Mouse (Mus musculus) spleen, postnatal 14 days (tissue): ENCODE data around the gene Ppp1r13b.

ENCODE experiments used
- DNase-seq, 2 experiments: peaks; one replicate each; pipeline ENCODE4 v3.0.0; 2021 to 2022; ENCODE audit warnings: low spot score in 2 of 2

The Ppp1r13b gene

GRCm38 (mm10) chr12:111794102-111794501, 113.8 kb downstream of the Ppp1r13b start:
- no peak for DNase-seq

DNA sequence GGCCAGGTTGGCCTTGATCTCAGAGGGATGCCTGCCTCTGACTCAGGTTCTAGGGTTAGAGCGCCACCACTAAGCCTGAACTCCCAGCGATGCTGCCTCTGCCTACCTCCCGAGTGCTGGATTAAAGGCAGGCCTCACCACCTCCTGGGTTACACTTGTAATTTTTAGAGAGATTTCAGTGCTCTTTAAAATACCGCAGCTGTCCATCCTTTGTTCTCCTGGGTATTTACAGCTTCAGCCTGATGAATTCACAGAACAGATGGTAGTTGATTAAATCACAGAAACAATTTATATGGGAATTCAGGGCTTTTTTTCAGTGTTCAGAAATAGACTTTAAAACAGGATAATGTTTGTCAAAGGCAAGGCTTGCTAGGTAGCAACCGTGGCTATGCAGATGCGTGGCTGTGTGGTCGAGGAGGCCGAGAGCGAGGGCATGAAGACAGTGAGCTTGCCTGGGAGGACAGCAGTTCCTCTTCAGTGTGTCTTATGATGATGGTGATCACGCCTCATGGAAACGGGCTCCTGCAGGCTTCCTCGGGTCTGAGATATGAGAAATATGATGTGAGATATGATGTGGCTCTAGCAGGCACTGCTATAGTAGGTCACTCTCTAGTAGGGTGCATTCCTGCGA, 116.3 kb downstream of the Ppp1r13b start:
- no peak for DNase-seq

DNA sequence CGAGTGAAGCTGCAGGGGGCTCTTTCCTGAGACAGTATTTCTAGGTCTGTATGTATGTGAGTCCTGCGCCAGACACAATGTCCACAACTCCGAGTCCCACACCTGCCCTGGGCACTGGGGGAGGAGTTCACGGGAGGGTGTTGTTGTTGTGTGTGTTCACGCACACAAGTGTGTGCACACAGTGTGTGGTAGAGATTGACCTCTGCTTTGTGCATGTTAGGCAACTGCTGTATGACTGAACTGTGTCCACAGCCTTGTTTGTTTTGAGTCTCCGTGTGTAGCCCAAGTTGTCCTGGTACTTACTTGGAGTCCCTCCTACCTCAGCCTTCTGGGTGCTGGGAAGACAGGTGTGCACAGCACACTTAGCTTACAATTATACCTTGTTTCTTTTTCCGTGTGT, 117.3 kb downstream of the Ppp1r13b start:
- no peak for DNase-seq

DNA sequence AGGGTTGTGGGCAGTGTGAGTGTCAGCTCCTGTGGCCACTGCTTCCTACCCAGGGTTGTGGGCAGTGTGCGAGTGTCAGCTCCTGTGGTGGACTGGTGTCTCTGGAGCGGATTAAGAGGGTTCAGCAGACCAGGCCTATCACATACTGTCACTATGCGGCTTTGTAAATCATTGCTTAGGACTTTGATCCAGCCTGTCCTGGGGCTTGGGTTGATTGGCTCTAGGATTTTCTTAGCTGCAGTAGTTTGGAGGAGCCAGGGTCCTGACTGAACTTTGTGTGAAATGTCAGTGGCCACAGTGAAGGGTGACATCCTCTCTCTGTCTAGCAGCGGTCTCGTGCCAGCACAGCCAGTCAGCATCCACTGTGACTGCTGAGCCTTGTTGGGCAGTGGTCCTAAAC, 117.8 kb downstream of the Ppp1r13b start:
- no peak for DNase-seq

GRCm38 (mm10) chr12:111787015-111787414, 120.9 kb downstream of the Ppp1r13b start:
- DNase-seq = no peak

GRCm38 (mm10) chr12:111785174-111785573, 122.7 kb downstream of the Ppp1r13b start:
- DNase-seq = no peak

DNA sequence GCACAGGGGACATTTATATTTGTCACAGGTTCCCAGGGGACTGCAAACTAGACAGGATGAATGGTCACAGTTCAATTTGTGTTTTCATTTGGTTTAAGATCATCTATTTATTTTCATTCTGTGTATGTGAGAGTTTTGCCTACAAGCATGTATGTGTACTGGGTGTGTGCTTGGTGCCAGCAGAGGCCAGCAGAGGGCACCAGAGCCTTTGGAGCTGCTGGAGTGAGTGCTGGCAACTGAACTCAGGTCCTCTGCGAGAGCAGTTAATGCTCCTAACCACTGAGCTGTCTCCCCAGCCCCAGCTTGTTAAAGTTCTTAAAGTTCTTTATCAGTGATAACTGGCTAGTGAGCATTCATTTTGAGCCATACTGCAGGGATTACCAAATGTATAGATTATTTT, 128.4 kb downstream of the Ppp1r13b start:
- no peak for DNase-seq
